Mouse (Mus musculus): ENCODE results near the gene Immp1l.

- TF ChIP-seq MAFK (IDR thresholded peaks at IDR 0.05; ENCODE audit: insufficient read depth, low read depth, low read length) (no peak), HCFC1 (IDR thresholded peaks at IDR 0.05; ENCODE audit: borderline replicate concordance, insufficient read depth, low read length) (no peak), ZC3H11A (IDR thresholded peaks at IDR 0.05; ENCODE audit: borderline replicate concordance, low read depth, low read length) (no peak), CHD2 (IDR thresholded peaks at IDR 0.05; ENCODE audit: low read depth, low read length) (no peak)
Measured at GRCm38 (mm10) chr2:105917623-105918346, 13.3 kb downstream of the Immp1l start.

All from ES-E14 (cell line).